Mouse (Mus musculus) adrenal gland, postnatal 14 days (tissue): ENCODE results near the gene Nxf1. TPM values are rescaled to one million over a fixed set of nuclear protein-coding genes. Genes with fewer than 3 reads are reported as not detected.
A peak's percentile ranks its signal among the peaks of the same experiment; 100 is the strongest.

ENCODE experiments used
- DNase-seq: peaks from one replicate; pipeline ENCODE4 v3.0.0; 2021; ENCODE audit warnings: mixed read lengths
- microRNA-seq, 2 experiments: library from miRNA; unstranded; fragments of <30 nt; microRNA quantifications; one replicate each; pipeline ENCODE4 v1.2.0; 2021
- total RNA-seq: library from RNA; stranded (reverse); gene quantifications from 2 replicates; pipeline ENCODE4 v1.2.3, GENCODE M21; 2021

The Nxf1 gene
- total RNA-seq, 1 experiment from 2014 or later: 110 TPM

- peak; percentile 98 for DNase-seq
Observed at GRCm38 (mm10) chr19:8818801-8819595, 62.1 kb downstream of the Nxf1 start, which contains the start of gene Ttc9c. TSS of gene Ttc9c (minus strand) at chr19:8819333.

- peak; percentile 99 for DNase-seq
Observed at GRCm38 (mm10) chr19:8819596-8820423, 62.9 kb downstream of the Nxf1 start, which contains the start of gene Hnrnpul2. TSS of gene Hnrnpul2 (plus strand) at chr19:8820010.

Small RNA genes within 50 kb of the gene (microRNA-seq; reads per million reads assigned to microRNA genes)
- 0 reads per million in 2 experiments for gene Mir6992

Other genes with a start within 250 kb of the Nxf1 start
- gene Slc22a8, start 165.8 kb upstream of the Nxf1 start, total RNA-seq: 0.15 and 0.53 TPM in 2 replicates
- gene Slc22a6, start 139.0 kb upstream of the Nxf1 start, total RNA-seq: not detected in 2 replicates
- 1.5 and 2.4 TPM in 2 replicates for gene Chrm1, start 93.3 kb upstream of the Nxf1 start, total RNA-seq
- gene Slc3a2, start 33.7 kb upstream of the Nxf1 start, total RNA-seq: 178 and 199 TPM in 2 replicates
- gene Wdr74, start 21.2 kb upstream of the Nxf1 start, total RNA-seq: 50.8 and 68.2 TPM in 2 replicates
- gene 1700092M07Rik, start 16.4 kb upstream of the Nxf1 start, total RNA-seq: 2.3 and 2.4 TPM in 2 replicates
- 77.9 and 90.8 TPM in 2 replicates for gene Stx5a, start 15.7 kb upstream of the Nxf1 start, total RNA-seq
- 102 and 111 TPM in 2 replicates for gene Tmem223, start 13.9 kb downstream of the Nxf1 start, total RNA-seq
- 44.7 and 45.9 TPM in 2 replicates for gene Tmem179b, start 17.4 kb downstream of the Nxf1 start, total RNA-seq
- 15.2 and 18.2 TPM in 2 replicates for gene Taf6l, start 29.3 kb downstream of the Nxf1 start, total RNA-seq
- 85.2 and 89.1 TPM in 2 replicates for gene Polr2g, start 41.5 kb downstream of the Nxf1 start, total RNA-seq
- 2.4 and 2.9 TPM in 2 replicates for gene Zbtb3, start 45.5 kb downstream of the Nxf1 start, total RNA-seq
- gene Ttc9c, start 62.3 kb downstream of the Nxf1 start, total RNA-seq: 29.6 and 32.0 TPM in 2 replicates
- gene Hnrnpul2, start 62.9 kb downstream of the Nxf1 start, total RNA-seq: 77.0 and 79.6 TPM in 2 replicates
- gene AC129217.1, start 72.7 kb downstream of the Nxf1 start, total RNA-seq: 7.5 TPM in 1 of 2 replicates, not detected in the other
- gene Bscl2, start 80.4 kb downstream of the Nxf1 start, total RNA-seq: 143 and 153 TPM in 2 replicates
- gene Gng3, start 82.1 kb downstream of the Nxf1 start, total RNA-seq: 6.4 and 9.3 TPM in 2 replicates
- gene Lrrn4cl, start 93.7 kb downstream of the Nxf1 start, total RNA-seq: 3.8 and 4.1 TPM in 2 replicates
- gene Ubxn1, start 114.4 kb downstream of the Nxf1 start, total RNA-seq: 214 and 218 TPM in 2 replicates
- gene Uqcc3, start 123.8 kb downstream of the Nxf1 start, total RNA-seq: 80.7 and 82.8 TPM in 2 replicates
- gene Lbhd1, start 126.7 kb downstream of the Nxf1 start, total RNA-seq: 4.6 and 13.6 TPM in 2 replicates
- gene Gm49403, start 126.9 kb downstream of the Nxf1 start, total RNA-seq: not detected in 2 replicates
- gene 1810009A15Rik, start 131.8 kb downstream of the Nxf1 start, total RNA-seq: 42.4 and 46.2 TPM in 2 replicates
- 6.0 TPM in 1 of 2 replicates, not detected in the other for gene Gm49416, start 131.9 kb downstream of the Nxf1 start, total RNA-seq
- gene Ints5, start 135.9 kb downstream of the Nxf1 start, total RNA-seq: 22.5 and 23.1 TPM in 2 replicates
- 162 and 164 TPM in 2 replicates for gene Ganab, start 141.0 kb downstream of the Nxf1 start, total RNA-seq
- 52.1 and 53.8 TPM in 2 replicates for gene B3gat3, start 163.3 kb downstream of the Nxf1 start, total RNA-seq
- 25.7 and 33.3 TPM in 2 replicates for gene Rom1, start 172.3 kb downstream of the Nxf1 start, total RNA-seq
- 45.4 and 49.5 TPM in 2 replicates for gene Eml3, start 172.5 kb downstream of the Nxf1 start, total RNA-seq
- 93.1 and 105 TPM in 2 replicates for gene Mta2, start 184.8 kb downstream of the Nxf1 start, total RNA-seq
- gene Tut1, start 196.8 kb downstream of the Nxf1 start, total RNA-seq: 20.2 and 21.7 TPM in 2 replicates
- gene Eef1g, start 210.0 kb downstream of the Nxf1 start, total RNA-seq: 355 and 413 TPM in 2 replicates
- gene Ahnak, start 232.2 kb downstream of the Nxf1 start, total RNA-seq: 157 and 186 TPM in 2 replicates